Mouse (Mus musculus): ENCODE data around the gene Stim2.

- no peak for TF ChIP-seq CTCF (IDR thresholded peaks at IDR 0.05)
- no peak for TF ChIP-seq EP300 (IDR thresholded peaks at IDR 0.05)
Observed at GRCm38 (mm10) chr5:54087912-54088311, 89.6 kb downstream of the Stim2 start.

Data from lung, postnatal 0 days (tissue).